Mouse (Mus musculus): ENCODE data around the gene Lrrc8b.

GRCm38 (mm10) chr5:105508813-105509212 lies 93.2 kb downstream of the Lrrc8b start:
- no peak for TF ChIP-seq POLR2A (IDR thresholded peaks at IDR 0.05; ENCODE audit: control insufficient read depth in 1 of 2, insufficient read depth in 1 of 2, low read depth in 1 of 2, low read length in 2 of 2, poor library complexity in 1 of 2)
- TF ChIP-seq SIN3A (IDR thresholded peaks at IDR 0.05; ENCODE audit: low read length) = no peak
- no peak for TF ChIP-seq CTCF (IDR thresholded peaks at IDR 0.05 in 2 of 3, conservative IDR thresholded peaks at IDR 0.05 in 1 of 3; ENCODE audit: control insufficient read depth in 1 of 3, insufficient read depth in 1 of 3, low read depth in 2 of 3, low read length in 3 of 3, poor library complexity in 1 of 3, severe bottlenecking in 1 of 3)
- no peak for TF ChIP-seq MAFK (IDR thresholded peaks at IDR 0.05; ENCODE audit: borderline replicate concordance, low read depth, low read length)
- TF ChIP-seq EP300 (IDR thresholded peaks at IDR 0.05; ENCODE audit: low read depth in 1 of 2, low read length in 2 of 2) = no peak
- no peak for TF ChIP-seq BHLHE40 (IDR thresholded peaks at IDR 0.05; ENCODE audit: borderline replicate concordance, low read depth, low read length)
- TF ChIP-seq CHD1 (IDR thresholded peaks at IDR 0.05; ENCODE audit: low read depth, low read length) = no peak
- no peak for TF ChIP-seq TAL1 (IDR thresholded peaks at IDR 0.05; ENCODE audit: low read length)
- no peak for TF ChIP-seq ZMIZ1 (IDR thresholded peaks at IDR 0.05; ENCODE audit: low read depth, low read length)
- TF ChIP-seq USF2 (IDR thresholded peaks at IDR 0.05; ENCODE audit: borderline replicate concordance in 1 of 2, insufficient read depth in 1 of 2, low read depth in 1 of 2, low read length in 2 of 2) = no peak
- no peak for TF ChIP-seq ZNF384 (IDR thresholded peaks at IDR 0.05; ENCODE audit: low read depth, low read length)
- TF ChIP-seq HCFC1 (IDR thresholded peaks at IDR 0.05; ENCODE audit: low read depth, low read length) = no peak
